Mouse (Mus musculus): ENCODE data around the gene Tubb2b.

Tubb2b gene

GRCm38 (mm10) chr13:34134276-34134675 is 4.0 kb upstream of the Tubb2b start:
- no peak for DNase-seq

DNA sequence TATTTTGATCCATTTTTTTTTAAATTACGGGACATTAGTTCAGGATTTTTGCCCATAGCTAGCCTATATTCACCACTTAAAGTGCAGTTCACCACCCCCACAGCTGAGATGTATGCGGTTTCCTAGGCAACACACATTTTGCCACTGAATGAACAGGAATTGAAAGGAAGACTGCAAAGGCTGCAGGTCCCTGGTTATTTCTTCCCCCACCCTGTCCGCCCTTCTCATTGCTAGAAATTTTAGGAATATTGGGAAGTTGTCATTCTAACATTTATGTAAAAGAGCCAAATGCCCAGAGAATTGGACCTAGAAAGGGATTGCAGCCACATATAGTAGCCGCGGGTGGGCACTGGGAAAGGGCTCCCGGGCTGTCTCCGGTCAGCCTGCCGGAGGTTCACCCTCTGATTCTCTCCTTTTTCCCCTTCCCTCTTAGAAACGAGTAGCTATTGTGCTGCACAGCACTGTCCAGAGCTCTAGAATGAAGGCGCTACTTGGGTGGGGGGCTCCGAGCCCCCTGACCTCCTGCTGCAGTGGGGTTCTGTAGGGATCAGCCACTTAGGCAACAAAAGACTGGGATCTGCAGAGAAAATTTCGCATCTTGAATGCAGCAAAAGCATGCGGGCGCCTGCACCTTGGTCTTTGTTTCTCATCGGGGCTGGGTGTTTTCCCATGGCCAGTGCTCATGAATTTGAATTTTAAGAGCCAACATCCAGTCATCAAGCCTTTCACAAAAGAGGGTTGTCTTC is 3.2 kb upstream of the Tubb2b start:
- DNase-seq, result no peak

DNA sequence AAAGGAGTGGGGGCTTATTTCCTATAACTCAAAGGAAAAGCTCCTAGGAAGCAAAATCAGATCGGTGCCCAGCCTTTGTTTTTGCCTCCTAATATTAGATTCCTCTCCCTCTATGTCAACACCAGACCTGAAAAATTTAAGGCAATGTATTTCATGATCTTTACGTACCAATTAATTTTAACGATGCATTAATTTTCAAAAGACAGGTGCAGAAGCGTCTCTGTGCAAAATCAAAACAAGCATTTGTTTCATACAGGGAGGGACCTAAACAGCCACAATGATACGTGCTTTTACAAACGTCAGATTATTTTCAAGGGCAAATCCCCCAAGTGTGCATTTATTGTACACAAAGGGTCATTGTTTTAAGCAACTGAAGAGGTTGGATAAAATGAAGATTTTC is 2.6 kb upstream of the Tubb2b start:
- no peak for DNase-seq

- no peak for DNase-seq
Observed at GRCm38 (mm10) chr13:34132299-34132698, 2.0 kb upstream of the Tubb2b start.

- DNase-seq, result peak; percentile 31
Observed at GRCm38 (mm10) chr13:34131708-34132060, 1.4 kb upstream of the Tubb2b start.

GRCm38 (mm10) chr13:34131011-34131707 is 893 bp upstream of the Tubb2b start:
- DNase-seq, result peak; percentile 63

GRCm38 (mm10) chr13:34129485-34130225 is 611 bp downstream of the Tubb2b start:
- DNase-seq, result peak; percentile 55

- DNase-seq, result no peak
Observed at GRCm38 (mm10) chr13:34128276-34129114, 1.8 kb downstream of the Tubb2b start.

- DNase-seq, result no peak
Observed at GRCm38 (mm10) chr13:34125711-34126110, 4.6 kb downstream of the Tubb2b start.

GRCm38 (mm10) chr13:34120536-34120935 is 9.7 kb downstream of the Tubb2b start:
- DNase-seq, result no peak

DNA sequence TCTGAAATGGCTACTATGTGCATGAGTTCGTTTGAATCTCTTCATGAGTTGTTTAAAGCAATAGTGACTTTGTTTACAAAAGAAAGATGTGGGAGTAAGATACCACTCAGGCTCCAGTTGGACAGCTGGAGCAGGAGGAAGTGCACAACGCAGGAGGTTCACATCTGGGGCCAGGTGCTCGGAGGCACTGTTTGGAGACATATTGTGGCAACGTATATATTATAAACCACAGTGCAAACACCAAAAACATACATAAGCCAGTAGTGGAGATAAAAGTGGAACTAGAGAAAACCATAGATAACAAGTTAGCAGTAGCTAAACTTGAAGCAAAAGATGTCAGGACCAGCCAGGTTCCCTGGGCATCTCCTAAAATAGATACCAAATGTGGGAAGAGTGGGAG is 10.9 kb downstream of the Tubb2b start:
- no peak for DNase-seq

- no peak for DNase-seq
Observed at GRCm38 (mm10) chr13:34118816-34119215, 11.4 kb downstream of the Tubb2b start.

- no peak for DNase-seq
Observed at GRCm38 (mm10) chr13:34116508-34116907, 13.8 kb downstream of the Tubb2b start.

- no peak for DNase-seq
Observed at GRCm38 (mm10) chr13:34114654-34115053, 15.6 kb downstream of the Tubb2b start.

DNA sequence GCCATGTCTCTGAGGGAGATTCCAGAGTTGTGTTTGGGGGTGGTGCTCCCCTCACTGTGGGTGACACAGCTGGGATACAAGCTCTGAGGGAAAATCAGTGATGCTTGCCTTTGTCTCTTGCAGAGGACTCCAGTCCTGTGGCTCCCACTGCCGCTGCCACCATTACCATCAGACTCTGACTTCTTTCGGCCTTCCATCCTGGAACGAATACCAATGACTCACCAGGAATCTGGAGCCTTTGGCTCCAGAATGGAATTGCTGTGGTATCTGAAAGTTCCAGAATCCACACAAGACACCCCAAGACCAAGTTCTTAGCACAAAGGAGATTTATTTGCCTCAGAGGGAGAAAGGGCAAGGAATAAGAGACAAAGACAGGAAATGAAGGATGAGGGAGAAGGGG is 17.2 kb downstream of the Tubb2b start:
- no peak for DNase-seq

GRCm38 (mm10) chr13:34112369-34113081 is 17.7 kb downstream of the Tubb2b start:
- peak; percentile 84 for DNase-seq

- DNase-seq, result no peak
Observed at GRCm38 (mm10) chr13:34111878-34112277, 18.4 kb downstream of the Tubb2b start.

- no peak for DNase-seq
Observed at GRCm38 (mm10) chr13:34111019-34111418, 19.2 kb downstream of the Tubb2b start.

DNA sequence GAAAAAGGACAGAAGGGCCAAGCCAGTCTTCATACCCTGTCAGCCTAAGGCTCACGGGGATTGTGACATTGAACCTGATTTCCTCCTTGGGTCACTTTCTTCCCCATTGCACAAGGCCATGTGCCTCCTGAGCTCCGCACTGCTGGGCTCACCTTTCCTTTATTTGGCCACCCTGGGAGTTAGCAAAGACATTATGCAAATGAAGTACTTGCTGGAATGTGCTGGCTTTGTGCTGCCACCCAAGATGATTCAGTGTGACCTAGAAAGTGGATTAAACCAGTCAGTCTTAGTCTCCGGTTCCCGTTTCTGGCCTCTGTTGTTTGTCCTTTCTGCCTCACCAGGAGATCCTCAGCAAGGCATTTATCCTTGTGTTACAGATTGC is 20.6 kb downstream of the Tubb2b start:
- peak; percentile 43 for DNase-seq

DNA sequence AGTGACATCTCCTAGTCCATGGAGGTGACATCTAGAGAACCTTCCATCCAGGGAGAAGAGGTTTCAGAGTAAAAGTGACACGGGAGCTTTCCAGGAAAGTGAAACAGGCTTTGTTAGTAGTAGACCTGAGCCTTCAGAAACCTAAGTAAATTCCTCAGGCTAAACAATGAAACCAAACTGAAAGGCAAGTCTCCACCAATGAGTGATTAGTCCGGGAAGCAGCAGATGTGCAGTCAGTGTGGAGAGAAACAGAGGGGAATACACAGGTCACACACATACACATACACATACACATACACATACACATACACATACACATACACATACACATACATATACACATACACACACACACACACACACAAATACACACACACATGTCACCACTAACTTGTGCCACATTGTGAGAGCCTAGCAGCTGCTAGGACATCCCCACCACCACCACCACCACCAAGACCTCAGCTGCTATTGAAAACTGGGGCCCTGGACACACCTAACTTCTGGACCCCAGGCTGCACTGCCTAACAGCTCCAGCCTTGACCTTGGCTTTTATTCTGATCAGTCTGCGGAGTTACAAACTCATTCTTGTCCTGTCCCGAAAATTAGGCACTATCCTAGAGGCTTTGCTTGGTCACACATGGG is 21.1 kb downstream of the Tubb2b start:
- no peak for DNase-seq

DNA sequence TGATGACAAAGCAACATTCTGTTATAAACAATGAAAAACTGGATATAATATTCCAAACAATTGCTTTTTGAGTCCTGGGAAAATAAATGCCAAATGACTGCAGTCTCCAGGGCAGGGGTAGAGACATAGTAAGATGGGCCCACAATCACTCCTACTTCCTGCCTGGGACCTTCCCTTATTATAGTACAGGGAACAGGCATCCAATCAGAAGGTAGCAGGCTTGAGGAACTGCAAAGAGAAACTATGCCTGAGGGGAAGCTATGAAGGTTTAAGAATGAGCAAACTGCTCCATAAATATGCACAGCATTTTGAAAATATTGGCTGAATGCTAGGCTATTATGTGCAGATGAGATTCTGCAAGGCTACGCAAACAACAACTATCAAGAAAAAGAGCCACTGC is 23.3 kb downstream of the Tubb2b start:
- no peak for DNase-seq

- DNase-seq, result no peak
Observed at GRCm38 (mm10) chr13:34106256-34106655, 24.0 kb downstream of the Tubb2b start.
